Mouse (Mus musculus) liver, adult 2 months (tissue): ENCODE data around the gene Numa1.

Experiments used
- CTCF ChIP-seq: fragments of 200-500 bp; IDR thresholded peaks from 2 replicates; pipeline ENCODE4 v1.5.1; 2011; ENCODE audit warnings: low read depth, low read length, control low read depth
- POLR2A ChIP-seq: fragments of 200-500 bp; IDR thresholded peaks from 2 replicates; pipeline ENCODE4 v1.6.1; 2011; ENCODE audit warnings: low read length, control low read depth; ENCODE audit not compliant: insufficient read depth; ENCODE audit errors: extremely low read depth

DNA sequence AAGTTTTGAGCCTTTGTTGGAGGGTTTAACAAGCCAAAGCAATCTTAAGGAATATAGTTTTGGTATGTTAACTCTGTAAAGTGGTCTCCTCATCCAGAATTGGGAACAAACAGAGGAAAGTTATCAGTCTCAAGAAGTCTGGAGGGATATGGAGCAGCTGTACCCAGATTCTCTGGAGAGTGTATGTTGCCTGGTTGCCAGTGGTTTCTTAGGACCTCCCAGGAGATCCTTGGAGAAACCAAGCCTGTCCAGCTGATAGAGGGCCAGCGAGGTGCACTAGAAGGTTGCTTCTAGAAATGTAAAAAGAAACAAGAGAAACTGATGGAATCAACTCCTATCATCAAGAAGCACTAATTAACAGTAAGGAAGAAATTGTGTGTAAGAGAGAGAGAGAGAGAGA is 17.7 kb downstream of the Numa1 start:
- TF ChIP-seq POLR2A, result no peak
- TF ChIP-seq CTCF, result no peak
